Mouse (Mus musculus) forebrain, embryonic 11.5 days (tissue): ENCODE measurements at regions not wholly inside any gene's neighbourhood (a gene's known extent, or its start where the extent isn't known, plus 50 kb on each side); places are given as distances from the start of the nearest gene placed in this dataset.

ENCODE experiments used
- ATAC-seq: fragments of 200-750 bp; cut with Nextera tagmentation; replicated peaks from 2 replicates; pipeline ENCODE4 v1.8.0; 2017; ENCODE audit warnings: moderate TSS enrichment; ENCODE audit not compliant: low FRiP score
- DNase-seq: peaks from one replicate; pipeline ENCODE4 v3.0.0-alpha.2; 2017; ENCODE audit warnings: low spot score
- H3K27ac ChIP-seq: fragments of 300-500 bp; sonication (generic); 2 replicates; pipeline ENCODE4 v1.5.1; 2014; ENCODE audit warnings: low read depth, low read length
- H3K27me3 ChIP-seq: fragments of 300-500 bp; sonication (generic); 2 replicates; pipeline ENCODE4 v1.6.1; 2014; ENCODE audit warnings: mild to moderate bottlenecking, low read length, mixed read lengths; ENCODE audit not compliant: control insufficient read depth, insufficient read depth
- H3K36me3 ChIP-seq: fragments of 300-500 bp; sonication (generic); 2 replicates; pipeline ENCODE4 v1.6.1; 2014; ENCODE audit warnings: mild to moderate bottlenecking, low read length, moderate library complexity, mixed read lengths; ENCODE audit not compliant: control insufficient read depth, insufficient read depth
- H3K4me1 ChIP-seq: fragments of 300-500 bp; sonication (generic); replicated peaks from 2 replicates; pipeline ENCODE4 v1.6.1; 2014; ENCODE audit warnings: low read length, mixed read lengths; ENCODE audit not compliant: control insufficient read depth, insufficient read depth
- H3K4me2 ChIP-seq: fragments of 300-500 bp; sonication (generic); 2 replicates; pipeline ENCODE4 v1.6.1; 2014; ENCODE audit warnings: low read depth, mild to moderate bottlenecking, low read length, moderate library complexity, mixed read lengths; ENCODE audit not compliant: severe bottlenecking
- H3K4me3 ChIP-seq: fragments of 300-500 bp; sonication (generic); 2 replicates; pipeline ENCODE4 v1.5.1; 2014; ENCODE audit warnings: low read depth, low read length
- H3K9ac ChIP-seq: fragments of 300-500 bp; sonication (generic); 2 replicates; pipeline ENCODE4 v1.6.1; 2014; ENCODE audit warnings: low read length
- H3K9me3 ChIP-seq: fragments of 300-500 bp; sonication (generic); 2 replicates; pipeline ENCODE4 v1.6.1; 2016; ENCODE audit warnings: low read length, mixed read lengths; ENCODE audit not compliant: control insufficient read depth
- WGBS: fragments of 180-500 bp; shearing (Covaris S2); extraction: QIAGEN DNeasy Blood & Tissue Kit; methylation state at CpG from one replicate; pipeline ENCODE4 v1.1.7; 2014; 5-methylcytosine and 5-hydroxymethylcytosine counted together

DNA sequence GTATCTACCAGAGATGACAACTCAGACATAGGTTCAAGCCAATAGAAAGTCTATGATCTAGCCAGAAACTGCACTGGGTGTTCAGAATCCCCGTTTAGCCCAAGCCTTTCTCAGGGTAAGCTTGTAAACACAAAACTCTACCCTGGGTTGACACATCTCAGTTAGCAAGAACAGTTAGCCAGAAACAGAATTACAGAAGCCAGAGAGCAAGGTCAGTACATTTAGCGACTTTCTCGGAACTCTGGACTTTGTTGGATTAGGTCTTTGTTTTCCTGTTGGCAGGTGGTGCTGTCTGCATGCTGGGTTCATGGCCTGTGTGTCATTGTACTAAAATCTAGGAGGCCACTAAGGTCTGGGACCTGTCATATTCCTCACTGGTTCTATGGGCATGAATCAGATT is 137.4 kb upstream of the Nampt start:
- Histone ChIP-seq H3K9me3 (no peaks in the 10 kb centered on the region), H3K4me1 (no peaks in the 10 kb centered on the region), H3K4me2 (no peak overlapping the region), H3K27me3 (no peaks in the 10 kb centered on the region), H3K4me3 (no peak overlapping the region), H3K36me3 (no peaks in the 10 kb centered on the region), H3K27ac (no peak overlapping the region), H3K9ac (no peak overlapping the region)
- 81% methylated on average over 3 of the region's 3 CpGs for WGBS
- DNase-seq (no peak), ATAC-seq (no peak)

DNA sequence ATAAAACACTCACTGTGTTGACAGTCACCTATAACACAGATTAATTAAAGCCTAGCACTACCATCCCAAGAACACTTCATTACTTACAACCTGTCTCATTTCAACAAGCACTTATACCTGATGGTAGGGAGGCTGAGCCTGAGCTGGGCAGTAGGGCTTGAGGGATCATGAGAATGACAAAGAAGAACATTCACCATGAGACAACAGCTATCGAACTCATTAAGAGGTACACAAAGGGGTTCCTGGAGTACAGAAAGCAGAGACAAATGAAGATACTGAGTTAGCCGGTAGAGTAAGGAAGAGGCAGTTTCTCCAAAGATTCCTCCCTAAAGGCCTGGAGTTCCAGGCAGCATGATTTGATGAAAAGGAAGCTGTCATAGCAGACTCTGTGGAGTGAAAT is 136.0 kb upstream of the Nampt start:
- H3K4me2 ChIP-seq = no peak overlapping the region

DNA sequence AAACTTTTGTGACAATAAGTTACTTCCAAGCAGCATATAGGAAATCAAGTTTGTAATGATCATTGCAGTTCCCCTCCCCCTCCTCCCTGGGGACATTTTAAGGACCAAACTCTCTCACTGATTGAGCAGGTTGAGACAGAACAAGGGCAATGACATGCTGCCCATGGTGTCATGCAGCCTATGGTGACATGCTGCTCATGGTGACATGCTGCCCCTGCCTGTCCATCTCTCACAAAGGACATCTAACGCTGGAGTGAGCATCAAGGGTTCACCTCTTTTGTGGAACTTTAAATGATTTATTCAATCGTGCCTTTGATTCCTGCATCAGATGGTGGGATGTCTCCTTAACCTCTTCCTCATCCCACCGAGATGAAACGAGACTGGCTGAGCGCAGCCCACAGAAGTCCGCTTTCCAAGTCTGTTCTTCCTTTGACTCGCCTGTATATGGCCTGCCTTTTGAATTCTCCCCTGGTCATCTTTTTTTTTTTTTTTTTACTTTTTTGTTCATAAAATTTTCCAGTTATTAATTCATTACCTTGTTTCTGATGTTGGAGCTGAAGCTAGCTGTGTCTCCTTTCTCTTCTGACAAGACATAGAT is 133.5 kb upstream of the Nampt start:
- DNase-seq (no peak), ATAC-seq (no peak)
- Histone ChIP-seq H3K4me3 (no peak overlapping the region), H3K27ac (no peak overlapping the region), H3K36me3 (no peaks in the 10 kb centered on the region), H3K9ac (no peak overlapping the region), H3K4me2 (no peak overlapping the region), H3K27me3 (no peaks in the 10 kb centered on the region), H3K9me3 (no peaks in the 10 kb centered on the region), H3K4me1 (no peaks in the 10 kb centered on the region)
- WGBS = 72% methylated on average over 7 of the region's 7 CpGs

More for the DNA sequence above, 136.0 kb upstream of the Nampt start:
- no peaks in the 10 kb centered on the region for H3K27me3 ChIP-seq
- H3K9ac ChIP-seq = no peak overlapping the region
- ATAC-seq (no peak), DNase-seq (no peak)
- no peaks in the 10 kb centered on the region for H3K36me3 ChIP-seq
- 75% methylated on average over 2 of the region's 2 CpGs for WGBS
- no peak overlapping the region for H3K4me3 ChIP-seq
- no peak overlapping the region for H3K27ac ChIP-seq
- H3K4me1 ChIP-seq = no peaks in the 10 kb centered on the region
- H3K9me3 ChIP-seq = no peaks in the 10 kb centered on the region

DNA sequence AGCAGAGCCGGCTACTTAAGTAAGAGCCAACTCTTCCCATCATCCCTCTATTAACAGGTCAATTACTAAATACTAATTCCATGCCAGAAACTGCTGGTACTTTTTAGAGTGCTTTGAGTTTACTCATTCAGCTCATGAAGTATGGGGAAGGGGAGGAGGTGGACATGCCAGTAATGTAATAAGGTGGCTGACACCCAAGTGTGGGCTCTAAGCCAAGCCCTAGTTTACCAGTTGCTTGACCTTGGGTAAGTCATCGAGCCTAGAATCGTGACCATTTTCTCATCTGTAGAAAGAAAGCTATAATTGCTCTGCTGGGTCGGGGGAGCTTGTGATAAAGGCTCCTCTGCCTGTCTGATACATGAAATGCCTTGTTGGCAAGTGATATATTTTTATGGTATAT is 130.0 kb upstream of the Nampt start:
- H3K4me2 ChIP-seq = no peak overlapping the region
- no peaks in the 10 kb centered on the region for H3K9me3 ChIP-seq
- H3K27ac ChIP-seq = no peak overlapping the region
- H3K4me1 ChIP-seq = no peaks in the 10 kb centered on the region
- H3K27me3 ChIP-seq = no peaks in the 10 kb centered on the region
- H3K4me3 ChIP-seq = no peak overlapping the region
- ATAC-seq (no peak), DNase-seq (no peak)
- no peaks in the 10 kb centered on the region for H3K36me3 ChIP-seq
- 94% methylated on average over 4 of the region's 4 CpGs for WGBS
- H3K9ac ChIP-seq = no peak overlapping the region

DNA sequence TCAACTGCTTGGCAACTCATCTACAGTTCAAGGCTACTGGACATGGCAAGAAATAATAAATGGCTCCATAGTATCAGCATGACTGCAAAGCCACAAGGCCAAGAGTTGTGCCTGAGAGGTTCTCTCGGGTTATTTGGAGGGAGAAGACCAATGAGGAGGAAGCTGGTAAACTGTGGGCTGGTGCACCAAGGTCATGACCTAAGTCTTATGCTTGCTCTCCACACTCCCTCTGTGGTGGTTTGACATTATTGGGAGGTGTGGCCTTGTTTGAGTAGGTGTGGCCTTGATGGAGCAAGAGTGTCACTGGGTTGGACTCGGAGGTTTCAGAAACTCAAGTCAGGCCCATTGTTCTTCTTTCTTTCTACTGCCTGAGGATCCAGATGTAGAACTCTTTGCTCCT is 129.2 kb upstream of the Nampt start:
- ATAC-seq = no peak
- H3K9me3 ChIP-seq = no peaks in the 10 kb centered on the region
- DNase-seq = no peak
- no peak overlapping the region for H3K4me2 ChIP-seq
- H3K4me1 ChIP-seq = no peaks in the 10 kb centered on the region
- H3K36me3 ChIP-seq = no peaks in the 10 kb centered on the region
- no peak overlapping the region for H3K27ac ChIP-seq
- WGBS = 91% methylated on average over 2 of the region's 2 CpGs
- H3K4me3 ChIP-seq = no peak overlapping the region
- no peaks in the 10 kb centered on the region for H3K27me3 ChIP-seq
- H3K9ac ChIP-seq = no peak overlapping the region

DNA sequence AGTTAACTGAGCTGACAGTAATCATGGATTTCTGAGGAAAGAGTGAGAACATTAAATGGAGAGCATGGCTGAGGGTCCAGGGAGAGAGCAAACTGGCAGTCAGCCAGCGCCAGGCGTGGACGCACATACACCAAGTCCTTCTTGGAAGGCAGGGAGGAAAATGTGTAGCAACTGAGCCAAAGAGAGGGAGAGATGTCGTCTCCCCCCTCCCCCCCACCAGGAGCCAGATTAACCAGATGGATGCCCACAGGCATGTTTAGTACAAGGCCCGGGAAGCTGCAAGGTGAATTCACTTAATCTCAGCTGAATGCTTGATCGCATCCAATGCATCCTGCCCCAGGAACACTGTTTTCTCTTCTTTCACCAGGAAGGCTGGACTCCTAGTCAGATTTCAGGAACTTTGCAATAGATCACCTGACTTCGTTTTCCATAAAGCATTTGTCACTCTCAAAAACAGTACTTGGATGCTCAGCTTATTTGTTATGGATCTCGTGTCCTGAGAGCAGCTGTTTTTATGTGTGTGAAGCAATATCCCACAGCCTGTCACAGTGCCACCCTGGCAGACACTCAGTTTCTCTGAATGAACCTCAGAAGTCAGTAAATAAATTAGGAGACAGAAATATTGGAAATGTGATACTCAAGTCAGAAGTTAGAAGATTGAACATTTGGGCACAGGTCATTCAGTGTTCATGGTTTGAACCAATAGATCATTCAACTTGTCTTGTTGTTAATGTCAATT is 127.1 kb upstream of the Nampt start:
- 57% methylated on average over 8 of the region's 8 CpGs for WGBS
- ATAC-seq (no peak), DNase-seq (no peak)
- Histone ChIP-seq H3K9me3 (no peaks in the 10 kb centered on the region), H3K4me3 (no peak overlapping the region), H3K36me3 (no peaks in the 10 kb centered on the region), H3K9ac (no peak overlapping the region), H3K4me1 (no peaks in the 10 kb centered on the region), H3K27me3 (no peaks in the 10 kb centered on the region), H3K27ac (no peak overlapping the region), H3K4me2 (no peak overlapping the region)

DNA sequence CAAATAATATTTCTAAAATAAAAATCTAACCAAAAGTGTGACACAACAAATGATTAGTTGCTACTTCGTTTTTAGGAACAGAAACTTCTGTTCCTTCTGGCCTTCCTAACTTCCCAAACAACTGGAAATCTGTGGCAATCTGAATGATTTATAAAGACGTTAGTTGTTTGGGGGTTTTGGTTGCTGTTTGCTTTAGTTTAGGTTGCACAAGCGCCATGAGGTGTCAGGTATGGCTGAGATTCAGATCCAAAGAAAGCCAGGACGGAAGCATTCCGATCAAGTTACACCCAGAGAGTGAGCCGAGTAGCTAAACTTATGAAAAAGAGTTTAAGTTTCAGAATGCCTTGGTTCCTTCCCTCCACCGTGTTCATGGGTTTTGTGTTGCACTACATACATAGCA is 126.4 kb upstream of the Nampt start:
- Histone ChIP-seq H3K9me3 (no peaks in the 10 kb centered on the region), H3K4me1 (no peaks in the 10 kb centered on the region), H3K27ac (no peak overlapping the region), H3K9ac (no peak overlapping the region), H3K4me3 (no peak overlapping the region), H3K4me2 (no peak overlapping the region), H3K27me3 (no peaks in the 10 kb centered on the region), H3K36me3 (no peaks in the 10 kb centered on the region)
- 88% methylated on average over 7 of the region's 7 CpGs for WGBS
- DNase-seq (no peak), ATAC-seq (no peak)

DNA sequence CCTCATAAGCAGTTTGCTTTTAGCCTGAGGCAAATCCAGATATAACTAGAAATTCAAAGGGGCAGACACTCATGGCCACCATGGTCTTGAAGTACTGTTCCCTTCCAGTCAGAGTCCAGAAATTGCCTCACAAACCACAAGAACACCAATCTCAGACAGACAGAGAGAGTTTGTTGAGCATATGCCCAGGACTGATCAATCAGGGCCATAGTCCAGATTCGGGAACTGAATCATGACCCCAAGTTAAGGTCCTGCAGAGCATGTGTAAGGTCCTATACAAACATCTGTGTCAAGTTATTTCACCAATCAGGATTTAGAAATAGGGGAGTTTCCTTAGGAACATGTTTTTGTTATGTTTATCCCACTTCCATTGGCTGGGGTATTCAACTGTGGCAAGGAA is 125.7 kb upstream of the Nampt start:
- Histone ChIP-seq H3K36me3 (no peaks in the 10 kb centered on the region), H3K27me3 (no peaks in the 10 kb centered on the region), H3K4me1 (no peaks in the 10 kb centered on the region), H3K9ac (no peak overlapping the region), H3K27ac (no peak overlapping the region), H3K9me3 (no peaks in the 10 kb centered on the region), H3K4me2 (no peak overlapping the region), H3K4me3 (no peak overlapping the region)
- WGBS = 97% methylated on average over 1 of the region's 1 CpGs
- DNase-seq (no peak), ATAC-seq (no peak)

DNA sequence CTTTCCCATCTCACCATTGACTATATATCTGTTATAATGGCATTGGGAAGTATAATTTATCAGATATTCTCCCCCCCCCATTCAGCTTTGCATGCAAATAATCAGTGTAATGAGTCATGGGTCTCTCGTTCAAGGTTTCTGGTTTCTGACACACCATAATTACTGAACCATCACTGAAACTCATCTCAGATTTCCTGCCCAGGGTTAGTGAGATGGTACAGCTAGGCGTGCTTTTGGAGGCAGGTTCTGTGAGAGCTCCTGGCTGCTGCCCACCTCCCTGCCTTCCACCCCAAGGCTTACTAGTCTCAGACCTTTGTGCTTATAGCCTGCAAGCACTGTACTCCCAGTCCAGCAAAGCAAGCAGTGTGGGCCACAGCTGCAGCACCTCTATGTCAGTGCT is 122.5 kb upstream of the Nampt start:
- Histone ChIP-seq H3K36me3 (no peaks in the 10 kb centered on the region), H3K9me3 (no peaks in the 10 kb centered on the region), H3K4me1 (no peaks in the 10 kb centered on the region), H3K27ac (no peak overlapping the region), H3K4me2 (no peak overlapping the region), H3K27me3 (no peaks in the 10 kb centered on the region), H3K9ac (no peak overlapping the region), H3K4me3 (no peak overlapping the region)
- ATAC-seq (no peak), DNase-seq (no peak)
- WGBS = 87% methylated on average over 2 of the region's 2 CpGs
